Mouse (Mus musculus): ENCODE results near the gene Mylip.

Mylip gene

GRCm38 (mm10) chr13:45390962-45391853 lies 1.7 kb downstream of the Mylip start:
- DNase-seq (ENCODE audit: low read depth, low spot score): no peak

GRCm38 (mm10) chr13:45391854-45392454 lies 2.4 kb downstream of the Mylip start:
- no peak for DNase-seq (ENCODE audit: low read depth, low spot score)

- no peak for DNase-seq (ENCODE audit: low read depth, low spot score)
These were observed 4.8 kb downstream of the Mylip start for GRCm38 (mm10) chr13:45394221-45394768.

- DNase-seq (ENCODE audit: low read depth, low spot score): no peak
These were observed 7.2 kb downstream of the Mylip start for GRCm38 (mm10) chr13:45396724-45397123.

GRCm38 (mm10) chr13:45397240-45397639 lies 7.7 kb downstream of the Mylip start:
- DNase-seq (ENCODE audit: low read depth, low spot score): no peak

- no peak for DNase-seq (ENCODE audit: low read depth, low spot score)
These were observed 8.6 kb downstream of the Mylip start for GRCm38 (mm10) chr13:45397896-45398805.

GRCm38 (mm10) chr13:45400700-45401099 lies 11.2 kb downstream of the Mylip start:
- no peak for DNase-seq (ENCODE audit: low read depth, low spot score)

GRCm38 (mm10) chr13:45401816-45402215 lies 12.3 kb downstream of the Mylip start:
- no peak for DNase-seq (ENCODE audit: low read depth, low spot score)

GRCm38 (mm10) chr13:45402316-45403039 lies 12.9 kb downstream of the Mylip start:
- no peak for DNase-seq (ENCODE audit: low read depth, low spot score)

- DNase-seq (ENCODE audit: low read depth, low spot score): no peak
These were observed 14.7 kb downstream of the Mylip start for GRCm38 (mm10) chr13:45404269-45404668.

GRCm38 (mm10) chr13:45405194-45405810 lies 15.8 kb downstream of the Mylip start:
- DNase-seq (ENCODE audit: low read depth, low spot score): no peak

- DNase-seq (ENCODE audit: low read depth, low spot score): no peak
These were observed 16.7 kb downstream of the Mylip start for GRCm38 (mm10) chr13:45406289-45406688.

GRCm38 (mm10) chr13:45406703-45407102 lies 17.2 kb downstream of the Mylip start:
- no peak for DNase-seq (ENCODE audit: low read depth, low spot score)

- DNase-seq (ENCODE audit: low read depth, low spot score): no peak
These were observed 21.4 kb downstream of the Mylip start for GRCm38 (mm10) chr13:45410936-45411335.

- DNase-seq (ENCODE audit: low read depth, low spot score): no peak
These were observed 23.5 kb downstream of the Mylip start for GRCm38 (mm10) chr13:45413066-45413465.

- DNase-seq (ENCODE audit: low read depth, low spot score): no peak
These were observed 24.5 kb downstream of the Mylip start for GRCm38 (mm10) chr13:45414031-45414430.

- DNase-seq (ENCODE audit: low read depth, low spot score): no peak
These were observed 27.1 kb downstream of the Mylip start for GRCm38 (mm10) chr13:45416621-45417057.

- DNase-seq (ENCODE audit: low read depth, low spot score): no peak
These were observed 29.4 kb downstream of the Mylip start for GRCm38 (mm10) chr13:45418986-45419385.

GRCm38 (mm10) chr13:45422251-45422650 lies 32.7 kb downstream of the Mylip start:
- no peak for DNase-seq (ENCODE audit: low read depth, low spot score)

- no peak for DNase-seq (ENCODE audit: low read depth, low spot score)
These were observed 33.2 kb downstream of the Mylip start for GRCm38 (mm10) chr13:45422709-45423108.

Data from telencephalon, adult 2 months (tissue).